Mouse (Mus musculus) ES-E14 (cell line): ENCODE measurements at regions not wholly inside any gene's neighbourhood (a gene's known extent, or its start where the extent isn't known, plus 50 kb on each side); places are given as distances from the start of the nearest gene placed in this dataset.

Experiments used
- DNase-seq: peaks from one replicate; pipeline ENCODE4 v3.0.0-alpha.2; 2013; ENCODE audit warnings: low read depth, low spot score
- H3K27ac ChIP-seq: 2 replicates; pipeline ENCODE4 v1.5.1; 2012; ENCODE audit warnings: low read depth, mild to moderate bottlenecking, low read length, moderate library complexity, mixed read lengths; ENCODE audit not compliant: poor library complexity, insufficient read depth, severe bottlenecking
- H3K36me3 ChIP-seq: 2 replicates; pipeline ENCODE4 v1.6.1; 2012; ENCODE audit warnings: mild to moderate bottlenecking, low read length, moderate library complexity, mixed read lengths; ENCODE audit not compliant: control insufficient read depth, poor library complexity, insufficient read depth, severe bottlenecking
- H3K4me1 ChIP-seq, 2 experiments: fragments of 150-350 bp in 1 of 2; sonication (generic) in 1 of 2; 2 replicates each; pipeline ENCODE4 v1.6.1; 2012; ENCODE audit warnings: low read length in 2 of 2, mild to moderate bottlenecking in 1 of 2, mixed read lengths in 1 of 2; ENCODE audit not compliant: control insufficient read depth in 2 of 2, insufficient read depth in 2 of 2, poor library complexity in 1 of 2
- H3K4me3 ChIP-seq, 2 experiments: fragments of 150-350 bp in 1 of 2; sonication (generic) in 1 of 2; 2 replicates each; pipeline ENCODE4 v1.5.1; 2012; ENCODE audit warnings: low read length in 2 of 2, low read depth in 1 of 2, mild to moderate bottlenecking in 1 of 2, mixed read lengths in 1 of 2; ENCODE audit not compliant: insufficient read depth in 1 of 2, poor library complexity in 1 of 2, severe bottlenecking in 1 of 2
- H3K9ac ChIP-seq: 2 replicates; pipeline ENCODE4 v1.6.1; 2012; ENCODE audit warnings: low read depth, mild to moderate bottlenecking, low read length, mixed read lengths; ENCODE audit not compliant: poor library complexity, insufficient read depth, severe bottlenecking
- H3K9me3 ChIP-seq: fragments of 150-350 bp; sonication (generic); 2 replicates; pipeline ENCODE4 v1.6.1; 2012; ENCODE audit warnings: low read depth, mild to moderate bottlenecking, low read length; ENCODE audit not compliant: control insufficient read depth, insufficient read depth
- CHD2 ChIP-seq: IDR thresholded peaks from 2 replicates; pipeline ENCODE4 v1.6.1; 2014; ENCODE audit warnings: mild to moderate bottlenecking, low read depth, low read length, inconsistent platforms
- HCFC1 ChIP-seq: IDR thresholded peaks from 2 replicates; pipeline ENCODE4 v1.6.1; 2012; ENCODE audit warnings: low read length, inconsistent platforms, borderline replicate concordance; ENCODE audit not compliant: insufficient read depth
- MAFK ChIP-seq: IDR thresholded peaks from 2 replicates; pipeline ENCODE4 v1.6.1; 2014; ENCODE audit warnings: mild to moderate bottlenecking, low read depth, low read length, inconsistent platforms; ENCODE audit not compliant: insufficient read depth
- ZC3H11A ChIP-seq: IDR thresholded peaks from 2 replicates; pipeline ENCODE4 v1.6.1; 2012; ENCODE audit warnings: low read depth, mild to moderate bottlenecking, inconsistent platforms, low read length, borderline replicate concordance
- ZNF384 ChIP-seq: IDR thresholded peaks from 2 replicates; pipeline ENCODE4 v1.6.1; 2012; ENCODE audit warnings: low read depth, low read length, inconsistent platforms
- in situ Hi-C, 2 experiments: fragments of 600-800 bp; cut with MboI; formaldehyde crosslinking; loops; one replicate each; pipeline ENCODE4 v1.15.1; 2025; ENCODE audit warnings: low sequenced_read_pairs in 2 of 2, inconsistent platforms in 1 of 2; ENCODE audit not compliant: unreplicated experiment in 2 of 2

GRCm38 (mm10) chr3:140707591-140708131, 504.5 kb downstream of the Pdha2 start:
- no peak for TF ChIP-seq MAFK
- TF ChIP-seq CHD2: no peak
- no peak for TF ChIP-seq ZNF384
- Histone ChIP-seq H3K36me3 (no peaks in the 10 kb centered on the region), H3K9me3 (no peaks in the 10 kb centered on the region), H3K4me1 (no peaks in the 10 kb centered on the region), H3K4me3 (no peak overlapping the region), H3K9ac (no peak overlapping the region), H3K27ac (no peak overlapping the region)
- in situ Hi-C loops: no loop called here
- no peak for DNase-seq

GRCm38 (mm10) chr3:140706725-140707124, 505.4 kb downstream of the Pdha2 start:
- Histone ChIP-seq H3K9me3 (no peaks in the 10 kb centered on the region), H3K36me3 (no peaks in the 10 kb centered on the region), H3K4me3 (no peak overlapping the region), H3K4me1 (no peaks in the 10 kb centered on the region), H3K9ac (no peak overlapping the region), H3K27ac (no peak overlapping the region)
- no peak for DNase-seq
- TF ChIP-seq ZNF384 (no peak), HCFC1 (no peak), MAFK (no peak), CHD2 (no peak)
- in situ Hi-C loops: no loop called here

GRCm38 (mm10) chr3:140705536-140705935, 506.6 kb downstream of the Pdha2 start:
- TF ChIP-seq CHD2 (no peak), MAFK (no peak), HCFC1 (no peak), ZC3H11A (no peak), ZNF384 (no peak)
- DNase-seq: no peak
- H3K9me3 ChIP-seq: no peaks in the 10 kb centered on the region

GRCm38 (mm10) chr3:140702929-140703328, 509.2 kb downstream of the Pdha2 start:
- DNase-seq: no peak
- no peak for TF ChIP-seq ZC3H11A
- TF ChIP-seq MAFK: no peak
- no peak for TF ChIP-seq CHD2
- no peak for TF ChIP-seq HCFC1
- TF ChIP-seq ZNF384: no peak
- Histone ChIP-seq H3K9me3 (no peaks in the 10 kb centered on the region), H3K4me3 (no peak overlapping the region), H3K36me3 (no peaks in the 10 kb centered on the region), H3K9ac (no peak overlapping the region), H3K27ac (no peak overlapping the region), H3K4me1 (no peaks in the 10 kb centered on the region)
- in situ Hi-C loops: no loop called here

More at GRCm38 (mm10) chr3:140705536-140705935, 506.6 kb downstream of the Pdha2 start:
- Histone ChIP-seq H3K9ac (no peak overlapping the region), H3K27ac (no peak overlapping the region), H3K4me1 (no peaks in the 10 kb centered on the region), H3K4me3 (no peak overlapping the region), H3K36me3 (no peaks in the 10 kb centered on the region)
- in situ Hi-C loops: no loop called here

GRCm38 (mm10) chr3:140702271-140702681, 509.9 kb downstream of the Pdha2 start:
- H3K9me3 ChIP-seq: no peaks in the 10 kb centered on the region
- DNase-seq: no peak
- H3K36me3 ChIP-seq: no peaks in the 10 kb centered on the region
- in situ Hi-C loops: no loop called here
- no peak overlapping the region for H3K9ac ChIP-seq
- no peak overlapping the region for H3K4me3 ChIP-seq
- H3K4me1 ChIP-seq: no peaks in the 10 kb centered on the region
- TF ChIP-seq MAFK: no peak
- no peak for TF ChIP-seq ZC3H11A
- TF ChIP-seq ZNF384: no peak
- H3K27ac ChIP-seq: no peak overlapping the region
